Mouse (Mus musculus) cerebellum, adult 2 months (tissue): ENCODE measurements around the gene Palm2.

Source experiments
- CTCF ChIP-seq: fragments of 200-500 bp; IDR thresholded peaks from 2 replicates; pipeline ENCODE4 v1.5.1; 2011; ENCODE audit warnings: low read depth, mild to moderate bottlenecking, control low read depth, low read length, moderate library complexity, borderline replicate concordance; ENCODE audit not compliant: insufficient read depth
- POLR2A ChIP-seq: fragments of 200-500 bp; IDR thresholded peaks from 2 replicates; pipeline ENCODE4 v1.6.1; 2011; ENCODE audit warnings: low read length, control low read depth, borderline replicate concordance; ENCODE audit not compliant: insufficient read depth

DNA sequence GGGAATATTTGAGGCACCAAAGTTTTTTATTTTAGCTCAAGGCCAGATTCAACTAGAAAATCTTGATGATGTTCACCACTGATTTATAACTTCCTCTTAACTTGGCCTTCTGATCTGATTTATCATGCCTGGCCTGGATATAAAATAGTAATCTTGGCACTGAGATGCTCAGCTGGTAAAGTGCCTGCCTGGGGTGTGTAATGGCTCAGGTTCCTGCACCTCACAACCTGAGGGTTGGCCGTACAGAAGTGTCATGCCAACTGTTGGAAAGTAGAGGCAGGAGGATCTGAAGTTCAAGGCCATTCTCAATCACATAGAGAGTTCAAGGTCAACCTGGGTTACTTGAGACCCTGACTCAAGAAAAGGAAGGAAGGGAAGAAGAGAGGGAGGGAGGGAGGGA is 191.3 kb downstream of the Palm2 start:
- TF ChIP-seq POLR2A: no peak
- no peak for TF ChIP-seq CTCF
